Mouse (Mus musculus): ENCODE data around the gene Trp53i11.

DNA sequence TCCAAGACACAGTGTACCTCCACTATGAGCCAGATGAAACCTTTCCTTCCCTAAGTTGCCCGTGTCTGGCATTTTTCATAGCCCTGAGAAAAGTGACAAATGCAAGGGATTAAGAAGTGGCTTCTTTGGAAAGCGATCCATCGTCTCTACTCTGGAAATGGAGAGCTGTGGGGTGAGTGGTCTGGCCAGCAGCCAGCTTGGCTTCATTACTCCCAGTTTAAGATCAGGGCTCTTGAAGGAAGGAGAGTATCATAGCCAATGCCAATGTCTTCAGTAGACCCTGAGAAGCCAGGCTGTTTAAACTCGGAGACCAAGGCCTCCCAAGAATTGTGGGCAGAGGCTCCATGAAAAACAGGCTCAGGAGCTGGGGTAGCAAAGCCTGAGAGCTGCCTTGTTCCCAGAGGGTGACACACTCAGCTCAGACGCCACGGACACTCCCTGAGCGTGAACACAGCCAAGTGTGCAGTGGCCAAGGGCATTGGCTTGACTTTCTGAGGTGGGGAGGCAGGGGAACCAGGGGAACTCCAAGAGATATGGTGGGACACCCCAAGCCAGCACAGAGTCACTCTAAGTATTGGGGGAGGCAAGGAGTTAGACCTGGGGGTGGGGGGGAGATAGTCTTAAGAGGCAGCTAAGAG is 31.1 kb downstream of the Trp53i11 start:
- TF ChIP-seq CTCF (IDR thresholded peaks at IDR 0.05; ENCODE audit: low read depth, low read length) (no peak), POLR2A (IDR thresholded peaks at IDR 0.05; ENCODE audit: insufficient read depth, low read length) (no peak)
